Mouse (Mus musculus) ES-Bruce4 (cell line): ENCODE data around the gene Msi2.

Experiments
- CTCF ChIP-seq: IDR thresholded peaks from one replicate; pipeline ENCODE4 v1.8.1; 2011; ENCODE audit warnings: low read depth, low read length
- EP300 ChIP-seq: IDR thresholded peaks from 2 replicates; pipeline ENCODE4 v1.6.1; 2011; ENCODE audit warnings: low read depth, low read length; ENCODE audit not compliant: insufficient read depth

- TF ChIP-seq EP300, result no peak
- TF ChIP-seq CTCF, result no peak
Measured at GRCm38 (mm10) chr11:88379635-88380034, 338.7 kb downstream of the Msi2 start.
